Mouse (Mus musculus) cortical plate, adult 2 months (tissue): ENCODE measurements around the gene Cbx5. TPM values are rescaled to one million over a fixed set of nuclear protein-coding genes. Genes with fewer than 3 reads are reported as not detected.

ENCODE experiments used
- H3K27ac ChIP-seq: fragments of 200-500 bp; 2 replicates; pipeline ENCODE4 v1.5.1; 2012; ENCODE audit warnings: low read length, control low read depth, inconsistent platforms; ENCODE audit not compliant: insufficient read depth
- H3K4me1 ChIP-seq: fragments of 200-500 bp; 2 replicates; pipeline ENCODE4 v1.6.1; 2011; ENCODE audit warnings: low read length; ENCODE audit not compliant: control insufficient read depth, insufficient read depth
- H3K4me3 ChIP-seq: fragments of 200-500 bp; 2 replicates; pipeline ENCODE4 v1.5.1; 2011; ENCODE audit warnings: mild to moderate bottlenecking, low read length, control low read depth; ENCODE audit not compliant: insufficient read depth
- CTCF ChIP-seq: fragments of 200-500 bp; IDR thresholded peaks from 2 replicates; pipeline ENCODE4 v1.5.1; 2011; ENCODE audit warnings: mild to moderate bottlenecking, control low read depth, low read length; ENCODE audit not compliant: insufficient read depth; ENCODE audit errors: extremely low read depth
- POLR2A ChIP-seq: fragments of 200-500 bp; IDR thresholded peaks from 2 replicates; pipeline ENCODE4 v1.6.1; 2011; ENCODE audit warnings: mild to moderate bottlenecking, low read length, control low read depth; ENCODE audit not compliant: insufficient read depth; ENCODE audit errors: extremely low read depth
- polyA plus RNA-seq: library from polyadenylated mRNA; depleted of rRNA; stranded (reverse); fragments of >200 nt; gene quantifications from 2 replicates; pipeline ENCODE4 v1.2.3, GENCODE M21; 2012; rRNA removed

The Cbx5 gene
- polyA plus RNA-seq, 1 experiment = 72.1 TPM

GRCm38 (mm10) chr15:103147422-103147690, 92.3 kb downstream of the Cbx5 start:
- Histone ChIP-seq H3K4me1 (peaks cover 2% of the 10 kb centered on the region; the same call in 1 of the 2 replicates), H3K27ac (no peak overlapping the region)
- TF ChIP-seq POLR2A = no peak
- TF ChIP-seq CTCF = no peak

GRCm38 (mm10) chr15:103146627-103147421, 92.8 kb downstream of the Cbx5 start:
- Histone ChIP-seq H3K4me3 (peak overlapping the region; percentile 20), H3K27ac (no peak overlapping the region), H3K4me1 (peaks cover 2% of the 10 kb centered on the region; the same call in 1 of the 2 replicates)
- TF ChIP-seq POLR2A (no peak), CTCF (no peak)

More at GRCm38 (mm10) chr15:103147422-103147690, 92.3 kb downstream of the Cbx5 start:
- no peak overlapping the region for H3K4me3 ChIP-seq

- Histone ChIP-seq H3K4me3 (no peak overlapping the region), H3K4me1 (peaks cover 2% of the 10 kb centered on the region; the same call in 1 of the 2 replicates), H3K27ac (no peak overlapping the region)
- TF ChIP-seq POLR2A = no peak
- TF ChIP-seq CTCF = no peak
These were observed 93.8 kb downstream of the Cbx5 start for GRCm38 (mm10) chr15:103145635-103146299.

GRCm38 (mm10) chr15:103144176-103144575, 95.4 kb downstream of the Cbx5 start:
- H3K4me3 ChIP-seq = no peak overlapping the region
- peaks cover 2% of the 10 kb centered on the region; the same call in 1 of the 2 replicates for H3K4me1 ChIP-seq
- H3K27ac ChIP-seq = no peak overlapping the region
- no peak for TF ChIP-seq POLR2A

Other genes starting within 250 kb of the Cbx5 start
- not detected in 2 replicates for gene Hoxc8, start 249.2 kb downstream of the Cbx5 start, polyA plus RNA-seq
- not detected in 2 replicates for gene Hoxc6, start 241.6 kb downstream of the Cbx5 start, polyA plus RNA-seq
- gene Hoxc4, start 220.9 kb downstream of the Cbx5 start, polyA plus RNA-seq = not detected in 2 replicates
- gene Smug1, start 72.7 kb downstream of the Cbx5 start, polyA plus RNA-seq = 19.5 and 19.9 TPM in 2 replicates
- 276 and 310 TPM in 2 replicates for gene Hnrnpa1, start 616 bp upstream of the Cbx5 start, polyA plus RNA-seq
- gene Nfe2, start 18.6 kb upstream of the Cbx5 start, polyA plus RNA-seq = 0.11 and 0.21 TPM in 2 replicates
- gene Copz1, start 32.9 kb upstream of the Cbx5 start, polyA plus RNA-seq = 140 and 148 TPM in 2 replicates
- 0.98 and 1.2 TPM in 2 replicates for gene Gpr84, start 70.8 kb upstream of the Cbx5 start, polyA plus RNA-seq
- 42.3 and 45.2 TPM in 2 replicates for gene Zfp385a, start 100.3 kb upstream of the Cbx5 start, polyA plus RNA-seq
- gene Itga5, start 126.9 kb upstream of the Cbx5 start, polyA plus RNA-seq = 2.4 and 3.8 TPM in 2 replicates
- 0.23 TPM in 1 of 2 replicates, not detected in the other for gene Gtsf1, start 190.7 kb upstream of the Cbx5 start, polyA plus RNA-seq
- not detected in 2 replicates for gene Gtsf2, start 208.7 kb upstream of the Cbx5 start, polyA plus RNA-seq
- 7.1 and 7.7 TPM in 2 replicates for gene Nckap1l, start 214.0 kb upstream of the Cbx5 start, polyA plus RNA-seq